Mouse (Mus musculus) limb, embryonic 14.5 days (tissue): ENCODE data around the gene Stx5a. TPM values are rescaled to one million over a fixed set of nuclear protein-coding genes. Genes with fewer than 3 reads are reported as not detected.

ENCODE experiments used
- ATAC-seq: fragments of 200-750 bp; cut with Nextera tagmentation; 2 replicates; pipeline ENCODE4 v1.8.0; 2017; ENCODE audit warnings: low read depth, moderate number of reproducible peaks, moderate TSS enrichment; ENCODE audit not compliant: low FRiP score
- DNase-seq: peaks from one replicate; pipeline ENCODE4 v3.0.0-alpha.2; 2015; ENCODE audit warnings: low spot score
- H3K27ac ChIP-seq: fragments of 300-500 bp; sonication (generic); replicated peaks from 2 replicates; pipeline ENCODE4 v1.5.1; 2014; ENCODE audit warnings: low read depth, mild to moderate bottlenecking, low read length, moderate library complexity, mixed read lengths
- H3K27me3 ChIP-seq: fragments of 300-500 bp; sonication (generic); 2 replicates; pipeline ENCODE4 v1.6.1; 2014; ENCODE audit warnings: low read length, mixed read lengths; ENCODE audit not compliant: control insufficient read depth, insufficient read depth
- H3K36me3 ChIP-seq: fragments of 300-500 bp; sonication (generic); 2 replicates; pipeline ENCODE4 v1.6.1; 2014; ENCODE audit warnings: mild to moderate bottlenecking, low read length, moderate library complexity, mixed read lengths; ENCODE audit not compliant: control insufficient read depth, insufficient read depth
- H3K4me1 ChIP-seq: fragments of 300-500 bp; sonication (generic); 2 replicates; pipeline ENCODE4 v1.6.1; 2014; ENCODE audit warnings: antibody characterized with exemption, low read length, mixed read lengths; ENCODE audit not compliant: control insufficient read depth, insufficient read depth
- H3K4me2 ChIP-seq: fragments of 300-500 bp; sonication (generic); replicated peaks from 2 replicates; pipeline ENCODE4 v1.6.1; 2014; ENCODE audit warnings: low read depth, mild to moderate bottlenecking, low read length, moderate library complexity; ENCODE audit not compliant: severe bottlenecking
- H3K4me3 ChIP-seq: fragments of 300-500 bp; sonication (generic); replicated peaks from 2 replicates; pipeline ENCODE4 v1.5.1; 2014; ENCODE audit warnings: low read length
- H3K9ac ChIP-seq: fragments of 300-500 bp; sonication (generic); 2 replicates; pipeline ENCODE4 v1.6.1; 2014; ENCODE audit warnings: mild to moderate bottlenecking, low read depth, low read length, moderate library complexity; ENCODE audit not compliant: severe bottlenecking
- H3K9me3 ChIP-seq: fragments of 300-500 bp; sonication (generic); 2 replicates; pipeline ENCODE4 v1.6.1; 2016; ENCODE audit warnings: low read length; ENCODE audit not compliant: control insufficient read depth
- POLR2A ChIP-seq: fragments of 200-500 bp; IDR thresholded peaks from 2 replicates; pipeline ENCODE4 v1.8.0; 2012; ENCODE audit warnings: inconsistent platforms, mild to moderate bottlenecking, moderate library complexity, borderline replicate concordance; ENCODE audit not compliant: insufficient read depth, insufficient read length; ENCODE audit errors: extremely low read depth
- WGBS: fragments of 180-500 bp; shearing (Covaris S2); extraction: QIAGEN DNeasy Blood & Tissue Kit; methylation state at CpG from one replicate; pipeline ENCODE4 v1.1.7; 2014; 5-methylcytosine and 5-hydroxymethylcytosine counted together
- polyA plus RNA-seq, 2 experiments: library from polyadenylated mRNA; depleted of rRNA in 1 of 2; stranded (reverse) in 1 of 2; unstranded in 1 of 2; fragments of >200 nt; fragmentation: Nextera tagmentation in 1 of 2; extraction: Ambion mirVana in 1 of 2; gene quantifications; 2 replicates each; pipeline versions ENCODE4 v1.2.1 to v1.2.3; 2012 to 2014

Stx5a gene
- polyA plus RNA-seq, 2 experiments: 161 to 188 TPM

GRCm38 (mm10) chr19:8702458-8702857, 38.8 kb upstream of the Stx5a start:
- Histone ChIP-seq H3K9ac (no peak overlapping the region), H3K27ac (no peak overlapping the region), H3K36me3 (peaks cover 13% of the 10 kb centered on the region), H3K27me3 (no peaks in the 10 kb centered on the region), H3K9me3 (no peaks in the 10 kb centered on the region), H3K4me1 (no peaks in the 10 kb centered on the region), H3K4me3 (no peak overlapping the region), H3K4me2 (no peak overlapping the region)
- ATAC-seq: no peak
- no peak for DNase-seq
- WGBS: 62% methylated on average over 3 of the region's 3 CpGs
- TF ChIP-seq POLR2A: no peak

GRCm38 (mm10) chr19:8703571-8703970, 37.6 kb upstream of the Stx5a start:
- no peak overlapping the region for H3K4me3 ChIP-seq
- H3K27me3 ChIP-seq: no peaks in the 10 kb centered on the region
- H3K9me3 ChIP-seq: no peaks in the 10 kb centered on the region
- ATAC-seq (no peak), DNase-seq (no peak)
- TF ChIP-seq POLR2A: no peak
- H3K4me1 ChIP-seq: no peaks in the 10 kb centered on the region
- H3K9ac ChIP-seq: no peak overlapping the region
- no peak overlapping the region for H3K4me2 ChIP-seq
- H3K36me3 ChIP-seq: peaks cover 25% of the 10 kb centered on the region
- no peak overlapping the region for H3K27ac ChIP-seq
- 67% methylated on average over 3 of the region's 4 CpGs for WGBS

- no peak for DNase-seq
- no peaks in the 10 kb centered on the region for H3K9me3 ChIP-seq
- H3K4me3 ChIP-seq: no peak overlapping the region
- H3K9ac ChIP-seq: no peak overlapping the region
- peaks cover 40% of the 10 kb centered on the region for H3K36me3 ChIP-seq
- no peak for ATAC-seq
- H3K4me1 ChIP-seq: no peaks in the 10 kb centered on the region
- no peak for TF ChIP-seq POLR2A
- H3K4me2 ChIP-seq: no peak overlapping the region
- no peak overlapping the region for H3K27ac ChIP-seq
- H3K27me3 ChIP-seq: no peaks in the 10 kb centered on the region
- 77% methylated on average over 6 of the region's 6 CpGs for WGBS
Observed at GRCm38 (mm10) chr19:8705026-8705708, 36.0 kb upstream of the Stx5a start.

- Histone ChIP-seq H3K9ac (no peak overlapping the region), H3K36me3 (peaks cover 50% of the 10 kb centered on the region), H3K4me1 (peaks cover 9% of the 10 kb centered on the region), H3K27ac (no peak overlapping the region), H3K27me3 (no peaks in the 10 kb centered on the region), H3K4me2 (no peak overlapping the region), H3K9me3 (no peaks in the 10 kb centered on the region), H3K4me3 (no peak overlapping the region)
- no peak for TF ChIP-seq POLR2A
- 73% methylated on average over 6 of the region's 7 CpGs for WGBS
- no peak for ATAC-seq
- DNase-seq: no peak
Observed at GRCm38 (mm10) chr19:8706132-8706667, 35.0 kb upstream of the Stx5a start.

- no peak for ATAC-seq
- Histone ChIP-seq H3K27me3 (no peaks in the 10 kb centered on the region), H3K4me1 (peaks cover 16% of the 10 kb centered on the region), H3K9ac (no peak overlapping the region), H3K4me2 (no peak overlapping the region), H3K27ac (no peak overlapping the region), H3K4me3 (no peak overlapping the region), H3K9me3 (no peaks in the 10 kb centered on the region), H3K36me3 (peaks cover 57% of the 10 kb centered on the region)
- TF ChIP-seq POLR2A: no peak
- no peak for DNase-seq
- 96% methylated on average over 7 of the region's 7 CpGs for WGBS
Observed at GRCm38 (mm10) chr19:8706930-8707329, 34.3 kb upstream of the Stx5a start.

- 95% methylated on average over 8 of the region's 8 CpGs for WGBS
- Histone ChIP-seq H3K4me2 (no peak overlapping the region), H3K4me1 (peaks cover 24% of the 10 kb centered on the region), H3K9me3 (no peaks in the 10 kb centered on the region), H3K4me3 (no peak overlapping the region), H3K27ac (no peak overlapping the region), H3K27me3 (no peaks in the 10 kb centered on the region), H3K9ac (no peak overlapping the region), H3K36me3 (peaks cover 62% of the 10 kb centered on the region)
- ATAC-seq: no peak
- no peak for TF ChIP-seq POLR2A
- DNase-seq: no peak
Observed at GRCm38 (mm10) chr19:8708954-8709353, 32.3 kb upstream of the Stx5a start.
